Mouse (Mus musculus) WW6 (cell line): ENCODE measurements at regions not wholly inside any gene's neighbourhood (a gene's known extent, or its start where the extent isn't known, plus 50 kb on each side); places are given as distances from the start of the nearest gene placed in this dataset.

Source experiments
- DNase-seq: peaks from one replicate; pipeline ENCODE4 v3.0.0-alpha.2; 2013; ENCODE audit warnings: low read depth, low spot score

GRCm38 (mm10) chr2:106455972-106456371 is 237.1 kb upstream of the Mpped2 start:
- no peak for DNase-seq

- no peak for DNase-seq
Measured at GRCm38 (mm10) chr2:106458003-106458402, 235.1 kb upstream of the Mpped2 start.

- DNase-seq, result no peak
Measured at GRCm38 (mm10) chr2:106461021-106461420, 232.0 kb upstream of the Mpped2 start.

- DNase-seq, result no peak
Measured at GRCm38 (mm10) chr2:106461490-106461889, 231.6 kb upstream of the Mpped2 start.

- no peak for DNase-seq
Measured at GRCm38 (mm10) chr2:106461973-106462637, 231.0 kb upstream of the Mpped2 start.

- DNase-seq, result no peak
Measured at GRCm38 (mm10) chr2:106465055-106465454, 228.0 kb upstream of the Mpped2 start.

GRCm38 (mm10) chr2:106465831-106466230 is 227.2 kb upstream of the Mpped2 start:
- DNase-seq, result peak; percentile 39

GRCm38 (mm10) chr2:106469196-106469595 is 223.9 kb upstream of the Mpped2 start:
- no peak for DNase-seq

- no peak for DNase-seq
Measured at GRCm38 (mm10) chr2:106473458-106473857, 219.6 kb upstream of the Mpped2 start.

- no peak for DNase-seq
Measured at GRCm38 (mm10) chr2:106477991-106478390, 215.1 kb upstream of the Mpped2 start.

GRCm38 (mm10) chr2:106487335-106488082 is 205.6 kb upstream of the Mpped2 start:
- DNase-seq, result no peak

- no peak for DNase-seq
Measured at GRCm38 (mm10) chr2:106498735-106499134, 194.3 kb upstream of the Mpped2 start.

GRCm38 (mm10) chr2:106499227-106499928 is 193.7 kb upstream of the Mpped2 start:
- DNase-seq, result no peak

GRCm38 (mm10) chr2:106504933-106505420 is 188.1 kb upstream of the Mpped2 start:
- DNase-seq, result no peak

GRCm38 (mm10) chr2:106511889-106512288 is 181.2 kb upstream of the Mpped2 start:
- no peak for DNase-seq

- DNase-seq, result no peak
Measured at GRCm38 (mm10) chr2:106512338-106513024, 180.6 kb upstream of the Mpped2 start.

- DNase-seq, result no peak
Measured at GRCm38 (mm10) chr2:106513025-106513386, 180.1 kb upstream of the Mpped2 start.

- no peak for DNase-seq
Measured at GRCm38 (mm10) chr2:106517224-106517623, 175.8 kb upstream of the Mpped2 start.

GRCm38 (mm10) chr2:106522961-106523360 is 170.1 kb upstream of the Mpped2 start:
- DNase-seq, result no peak

GRCm38 (mm10) chr2:106527008-106527407 is 166.1 kb upstream of the Mpped2 start:
- peak; percentile 48 for DNase-seq

GRCm38 (mm10) chr2:106529247-106529646 is 163.8 kb upstream of the Mpped2 start:
- no peak for DNase-seq

GRCm38 (mm10) chr2:106529746-106530145 is 163.3 kb upstream of the Mpped2 start:
- DNase-seq, result no peak
